In the genomic region with DNA sequence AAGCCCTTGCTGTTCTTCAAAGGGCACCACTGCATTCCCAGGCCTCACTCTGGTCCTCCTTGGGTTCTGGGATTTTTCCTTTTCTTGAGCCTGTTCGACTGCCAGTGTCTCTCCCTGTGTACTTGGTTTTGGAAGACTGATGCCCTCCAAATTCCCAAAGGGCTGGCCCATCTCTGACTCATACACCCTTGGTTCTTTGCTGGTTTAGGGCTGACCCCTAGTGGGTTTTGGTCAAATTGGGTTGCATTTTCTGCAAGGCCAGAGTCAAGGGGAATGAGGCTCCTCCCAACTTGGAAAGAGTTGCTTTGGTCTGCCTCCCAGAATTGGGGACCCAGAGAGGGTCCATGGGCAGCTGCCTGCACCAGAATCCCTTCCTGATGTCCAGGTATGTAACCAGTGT, we compare ENCODE assay signal across 14 mouse cellular contexts. TPM values are rescaled to one million over a fixed set of nuclear protein-coding genes. Genes with fewer than 3 reads are reported as not detected.
DNase-seq lines count a peak whose midpoint lies in the region; ATAC-seq and TF ChIP-seq lines count a peak whose summit lies in the region.
"Had no signal": no experiment of that assay in that cellular context is flagged by ENCODE, and none has a peak within 500 bp of the region (broad histone marks: within the 10 kb centered on the region; RNA-seq: fewer than 3 reads in every experiment).

No protein-coding gene starts in this region.

- no peak overlapping the region for H3K9ac ChIP-seq in heart, adult 2 months (ENCODE audit: low read depth, low read length)
- H3K9ac ChIP-seq in hindbrain, embryonic 12.5 days, result no peak overlapping the region
- H3K9ac ChIP-seq: heart, embryonic 15.5 days; liver, embryonic 12.5 days had no signal

- no peaks in the 10 kb centered on the region for H3K4me1 ChIP-seq in heart, adult 2 months (ENCODE audit: control insufficient read depth, insufficient read depth, low read length)
- no peaks in the 10 kb centered on the region for H3K4me1 ChIP-seq in heart, embryonic 10.5 days
- no peaks in the 10 kb centered on the region for H3K4me1 ChIP-seq in hindbrain, embryonic 12.5 days
- H3K4me1 ChIP-seq: heart, embryonic 15.5 days; liver, embryonic 12.5 days had no signal

- peaks cover 3% of the 10 kb centered on the region; the same call in 1 of the 2 replicates for H3K9me3 ChIP-seq in heart, embryonic 10.5 days
- no peaks in the 10 kb centered on the region for H3K9me3 ChIP-seq in hindbrain, embryonic 12.5 days (replicated peaks)
- H3K9me3 ChIP-seq: heart, embryonic 15.5 days; liver, embryonic 12.5 days had no signal

- no peak for ATAC-seq in erythroid progenitor cell, adult 5-6 weeks (replicated peaks; ENCODE audit: low FRiP score, poor library complexity, severe bottlenecking)
- no peak for ATAC-seq in hindbrain, embryonic 12.5 days (ENCODE audit: low FRiP score)
- ATAC-seq: activated CD4-positive, CD25-positive, alpha-beta regulatory T cell, adult 4 months; liver, embryonic 12.5 days had no signal

- no peak for TF ChIP-seq EP300 in heart, adult 2 months (IDR thresholded peaks at IDR 0.05; ENCODE audit: insufficient read depth, low read depth, low read length)

- 34% methylated on average over 1 of the region's 1 CpGs for WGBS in heart, adult 2 months
- 40% methylated on average over 1 of the region's 1 CpGs for WGBS in heart, embryonic 10.5 days
- 68% methylated on average over 1 of the region's 1 CpGs for WGBS in hindbrain, embryonic 12.5 days

- no peaks in the 10 kb centered on the region for H3K36me3 ChIP-seq in heart, adult 2 months (ENCODE audit: control insufficient read depth, insufficient read depth, low read length)
- H3K36me3 ChIP-seq in heart, embryonic 10.5 days, result no peaks in the 10 kb centered on the region
- no peaks in the 10 kb centered on the region for H3K36me3 ChIP-seq in hindbrain, embryonic 12.5 days
- H3K36me3 ChIP-seq: heart, embryonic 15.5 days; liver, embryonic 12.5 days had no signal

- H3K27ac ChIP-seq in heart, adult 2 months, result no peak overlapping the region
- H3K27ac ChIP-seq in heart, embryonic 10.5 days, result no peak overlapping the region
- H3K27ac ChIP-seq in hindbrain, embryonic 12.5 days, result no peak overlapping the region
- H3K27ac ChIP-seq: heart, embryonic 15.5 days; liver, embryonic 12.5 days had no signal

- intact Hi-C loops in heart, adult 2 months (cut with DNase I), result no loop called here

- no peaks in the 10 kb centered on the region for H3K79me2 ChIP-seq in heart, adult 2 months (replicated peaks; ENCODE audit: control insufficient read depth, insufficient read depth, low read length)

- H3K27me3 ChIP-seq in heart, adult 2 months (ENCODE audit: control insufficient read depth, insufficient read depth, low read length), result no peaks in the 10 kb centered on the region
- H3K27me3 ChIP-seq in heart, embryonic 10.5 days (ENCODE audit: insufficient read depth, poor library complexity, severe bottlenecking), result peaks cover 4% of the 10 kb centered on the region; the same call in 1 of the 2 replicates
- H3K27me3 ChIP-seq in hindbrain, embryonic 12.5 days, result no peaks in the 10 kb centered on the region
- H3K27me3 ChIP-seq: heart, embryonic 15.5 days; liver, embryonic 12.5 days had no signal

- H3K4me2 ChIP-seq in hindbrain, embryonic 12.5 days (replicated peaks), result no peak overlapping the region
- H3K4me2 ChIP-seq: heart, embryonic 15.5 days; liver, embryonic 12.5 days had no signal

- H3K4me3 ChIP-seq in heart, adult 2 months, result no peak overlapping the region
- H3K4me3 ChIP-seq in heart, embryonic 10.5 days, result no peak overlapping the region
- no peak overlapping the region for H3K4me3 ChIP-seq in hindbrain, embryonic 12.5 days
- H3K4me3 ChIP-seq: heart, embryonic 15.5 days; liver, embryonic 12.5 days had no signal

- DNase-seq in heart, adult 2 months, result peak in 1 of 2 experiments; percentile 6
- no peak for DNase-seq in heart, embryonic 10.5 days (ENCODE audit: low spot score)
- peak; percentile 28 for DNase-seq in 3134 (ENCODE audit: extremely low read depth, insufficient read length, low spot score)
- DNase-seq in Muller cell, postnatal 12 days (ENCODE audit: inconsistent ontology term), result peak; percentile 56
- peak; percentile 6 for DNase-seq in heart, postnatal 4 days
- DNase-seq: kidney, adult 11 months; layer of hippocampus, postnatal 36 days had no signal

- TF ChIP-seq POLR2A in heart, adult 2 months (IDR thresholded peaks at IDR 0.05; ENCODE audit: insufficient read depth, low read depth, low read length), result no peak

- peak; percentile 46 for TF ChIP-seq CTCF in heart, adult 2 months (IDR thresholded peaks at IDR 0.05)

RNA-seq across cellular contexts. Expression of a gene that starts 55.5 kb away (rescaled TPM):
- total RNA-seq in heart, adult 2 months (2021), result not detected
- polyA plus RNA-seq in heart, adult 2 months (2012; rRNA removed), result 0.04 TPM in 1 of 2 replicates, not detected in the other
- polyA plus RNA-seq in heart, embryonic 10.5 days (2016; fragmentation: Nextera tagmentation; extraction: Ambion mirVana), result 0.14 and 0.23 TPM in 2 replicates
- under 1 TPM in 1 of 2 experiments, not detected in 1; 0.09 TPM for total RNA-seq in heart, postnatal 4 days (2021)
- not detected in 2 replicates for total RNA-seq in erythroid progenitor cell, adult 5-6 weeks (2015; ENCODE audit: low replicate concordance)
- 0.26 TPM in 1 of 2 replicates, not detected in the other for total RNA-seq in erythroid progenitor cell, adult 5-6 weeks (2017; ENCODE audit: low replicate concordance)
- 0.10 and 0.16 TPM in 2 replicates for polyA plus RNA-seq in hindbrain, embryonic 12.5 days (2016; fragmentation: Nextera tagmentation; extraction: Ambion mirVana)
- total RNA-seq: megakaryocyte progenitor cell, adult 5-6 weeks had no signal
- polyA plus RNA-seq: activated CD4-positive, CD25-positive, alpha-beta regulatory T cell, adult 4 months; small intestine, adult 2 months had no signal
